Mouse (Mus musculus): ENCODE data around the gene Map3k14.

- TF ChIP-seq CTCF (IDR thresholded peaks at IDR 0.05; ENCODE audit: low read depth) (no peak), EP300 (IDR thresholded peaks at IDR 0.05; ENCODE audit: low read depth) (no peak)
These were observed 7.2 kb downstream of the Map3k14 start for GRCm38 (mm10) chr11:103260034-103260433.
